Mouse (Mus musculus): ENCODE data around the gene Slc9a3r1. TPM values are rescaled to one million over a fixed set of nuclear protein-coding genes. Genes with fewer than 3 reads are reported as not detected.

Gene Slc9a3r1
- polyA plus RNA-seq, 1 experiment from 2014 or later, result 88.7 TPM

- no peak overlapping the region for H3K27ac ChIP-seq (ENCODE audit: low read length)
- no peaks in the 10 kb centered on the region for H3K9me3 ChIP-seq (replicated peaks; ENCODE audit: control insufficient read depth, low read length)
- H3K4me1 ChIP-seq (ENCODE audit: control insufficient read depth, low read depth, low read length), result peaks cover 7% of the 10 kb centered on the region
- H3K4me2 ChIP-seq (ENCODE audit: low read depth, low read length), result no peak overlapping the region
- ATAC-seq (ENCODE audit: low read depth), result no peak
- H3K9ac ChIP-seq (ENCODE audit: low read depth, low read length), result no peak overlapping the region
- no peaks in the 10 kb centered on the region for H3K27me3 ChIP-seq (ENCODE audit: control insufficient read depth, insufficient read depth, low read depth, low read length)
- no peaks in the 10 kb centered on the region; the same call in 1 of the 2 replicates for H3K36me3 ChIP-seq (ENCODE audit: control insufficient read depth, insufficient read depth)
- no peak overlapping the region for H3K4me3 ChIP-seq (ENCODE audit: low read depth, low read length)
- 28% methylated on average over 6 of the region's 6 CpGs for WGBS (ENCODE audit: insufficient replicate concordance)
These were observed 60.7 kb downstream of the Slc9a3r1 start for GRCm38 (mm10) chr11:115223877-115224276.

- Histone ChIP-seq H3K9ac (ENCODE audit: low read depth, low read length) (no peak overlapping the region), H3K27ac (ENCODE audit: low read length) (no peak overlapping the region), H3K9me3 (replicated peaks; ENCODE audit: control insufficient read depth, low read length) (no peaks in the 10 kb centered on the region), H3K4me3 (ENCODE audit: low read depth, low read length) (no peak overlapping the region), H3K4me1 (ENCODE audit: control insufficient read depth, low read depth, low read length) (no peaks in the 10 kb centered on the region; the same call in none of the 2 replicates), H3K27me3 (ENCODE audit: control insufficient read depth, insufficient read depth, low read depth, low read length) (no peaks in the 10 kb centered on the region), H3K36me3 (ENCODE audit: control insufficient read depth, insufficient read depth) (no peaks in the 10 kb centered on the region; the same call in 1 of the 2 replicates), H3K4me2 (ENCODE audit: low read depth, low read length) (no peak overlapping the region)
- WGBS (ENCODE audit: insufficient replicate concordance), result 42% methylated on average over 8 of the region's 8 CpGs
- ATAC-seq (ENCODE audit: low read depth), result no peak
These were observed 61.7 kb downstream of the Slc9a3r1 start for GRCm38 (mm10) chr11:115224889-115225288.

- Histone ChIP-seq H3K9ac (ENCODE audit: low read depth, low read length) (no peak overlapping the region), H3K9me3 (replicated peaks; ENCODE audit: control insufficient read depth, low read length) (no peaks in the 10 kb centered on the region), H3K27ac (ENCODE audit: low read length) (no peak overlapping the region), H3K27me3 (ENCODE audit: control insufficient read depth, insufficient read depth, low read depth, low read length) (no peaks in the 10 kb centered on the region), H3K4me2 (ENCODE audit: low read depth, low read length) (no peak overlapping the region), H3K36me3 (ENCODE audit: control insufficient read depth, insufficient read depth) (no peaks in the 10 kb centered on the region; the same call in 1 of the 2 replicates), H3K4me3 (ENCODE audit: low read depth, low read length) (no peak overlapping the region), H3K4me1 (ENCODE audit: control insufficient read depth, low read depth, low read length) (no peaks in the 10 kb centered on the region; the same call in none of the 2 replicates)
- no peak for ATAC-seq (ENCODE audit: low read depth)
- 78% methylated on average over 6 of the region's 6 CpGs for WGBS (ENCODE audit: insufficient replicate concordance)
These were observed 62.2 kb downstream of the Slc9a3r1 start for GRCm38 (mm10) chr11:115225301-115225700.

GRCm38 (mm10) chr11:115226811-115227491 lies 63.8 kb downstream of the Slc9a3r1 start:
- Histone ChIP-seq H3K4me1 (ENCODE audit: control insufficient read depth, low read depth, low read length) (peaks cover 6% of the 10 kb centered on the region), H3K27ac (ENCODE audit: low read length) (no peak overlapping the region), H3K36me3 (ENCODE audit: control insufficient read depth, insufficient read depth) (no peaks in the 10 kb centered on the region), H3K4me3 (ENCODE audit: low read depth, low read length) (no peak overlapping the region), H3K9ac (ENCODE audit: low read depth, low read length) (no peak overlapping the region), H3K4me2 (ENCODE audit: low read depth, low read length) (no peak overlapping the region), H3K9me3 (replicated peaks; ENCODE audit: control insufficient read depth, low read length) (no peaks in the 10 kb centered on the region), H3K27me3 (ENCODE audit: control insufficient read depth, insufficient read depth, low read depth, low read length) (no peaks in the 10 kb centered on the region)
- ATAC-seq (ENCODE audit: low read depth), result peak; percentile 30; the same call in 1 of the 2 replicates
- whole genome bisulfite sequencing (ENCODE audit: insufficient replicate concordance), result 45% methylated on average over 14 of the region's 14 CpGs

GRCm38 (mm10) chr11:115227640-115228039 lies 64.5 kb downstream of the Slc9a3r1 start:
- H3K4me3 ChIP-seq (ENCODE audit: low read depth, low read length), result no peak overlapping the region
- no peaks in the 10 kb centered on the region for H3K36me3 ChIP-seq (ENCODE audit: control insufficient read depth, insufficient read depth)
- H3K27me3 ChIP-seq (ENCODE audit: control insufficient read depth, insufficient read depth, low read depth, low read length), result no peaks in the 10 kb centered on the region
- no peak overlapping the region for H3K9ac ChIP-seq (ENCODE audit: low read depth, low read length)
- H3K9me3 ChIP-seq (replicated peaks; ENCODE audit: control insufficient read depth, low read length), result no peaks in the 10 kb centered on the region
- no peak overlapping the region for H3K27ac ChIP-seq (ENCODE audit: low read length)
- WGBS (ENCODE audit: insufficient replicate concordance), result 57% methylated on average over 12 of the region's 12 CpGs
- H3K4me2 ChIP-seq (ENCODE audit: low read depth, low read length), result no peak overlapping the region
- H3K4me1 ChIP-seq (ENCODE audit: control insufficient read depth, low read depth, low read length), result peaks cover 7% of the 10 kb centered on the region
- no peak for ATAC-seq (ENCODE audit: low read depth)

DNA sequence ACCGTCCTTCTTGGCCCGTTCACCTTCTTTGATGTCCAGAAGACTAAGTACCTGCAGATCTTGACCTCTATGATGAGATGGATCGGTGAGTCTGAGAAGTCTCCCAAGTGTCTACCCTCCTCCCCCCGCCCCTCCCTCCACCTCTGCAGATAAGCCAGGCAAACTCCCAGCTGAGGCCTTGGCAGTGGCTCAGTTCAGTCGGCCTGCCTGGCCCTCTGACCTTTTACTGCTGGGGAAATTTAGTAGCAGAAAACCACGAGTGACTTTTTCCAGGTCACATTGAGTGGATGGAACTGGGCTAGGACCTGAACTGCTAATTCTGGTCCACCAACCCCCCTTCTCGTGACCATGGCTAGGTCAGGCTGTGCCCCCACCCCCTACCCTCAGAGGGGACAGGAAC lies 65.3 kb downstream of the Slc9a3r1 start:
- peaks cover 7% of the 10 kb centered on the region for H3K4me1 ChIP-seq (ENCODE audit: control insufficient read depth, low read depth, low read length)
- no peak overlapping the region for H3K4me3 ChIP-seq (ENCODE audit: low read depth, low read length)
- H3K27me3 ChIP-seq (ENCODE audit: control insufficient read depth, insufficient read depth, low read depth, low read length), result no peaks in the 10 kb centered on the region
- H3K9me3 ChIP-seq (replicated peaks; ENCODE audit: control insufficient read depth, low read length), result no peaks in the 10 kb centered on the region
- H3K36me3 ChIP-seq (ENCODE audit: control insufficient read depth, insufficient read depth), result no peaks in the 10 kb centered on the region
- H3K27ac ChIP-seq (ENCODE audit: low read length), result no peak overlapping the region
- no peak overlapping the region for H3K4me2 ChIP-seq (ENCODE audit: low read depth, low read length)
- no peak for ATAC-seq (ENCODE audit: low read depth)
- H3K9ac ChIP-seq (ENCODE audit: low read depth, low read length), result no peak overlapping the region
- 47% methylated on average over 7 of the region's 7 CpGs for WGBS (ENCODE audit: insufficient replicate concordance)

- ATAC-seq (ENCODE audit: low read depth), result no peak
- Histone ChIP-seq H3K27me3 (ENCODE audit: control insufficient read depth, insufficient read depth, low read depth, low read length) (no peaks in the 10 kb centered on the region), H3K9me3 (replicated peaks; ENCODE audit: control insufficient read depth, low read length) (no peaks in the 10 kb centered on the region), H3K27ac (ENCODE audit: low read length) (no peak overlapping the region), H3K4me1 (ENCODE audit: control insufficient read depth, low read depth, low read length) (peaks cover 7% of the 10 kb centered on the region), H3K36me3 (ENCODE audit: control insufficient read depth, insufficient read depth) (no peaks in the 10 kb centered on the region), H3K4me3 (ENCODE audit: low read depth, low read length) (no peak overlapping the region), H3K9ac (ENCODE audit: low read depth, low read length) (no peak overlapping the region), H3K4me2 (ENCODE audit: low read depth, low read length) (no peak overlapping the region)
- whole genome bisulfite sequencing (ENCODE audit: insufficient replicate concordance), result 52% methylated on average over 15 of the region's 15 CpGs
These were observed 66.1 kb downstream of the Slc9a3r1 start for GRCm38 (mm10) chr11:115229021-115229930.

Data from liver, embryonic 16.5 days (tissue).